Mouse (Mus musculus) kidney, adult 9 months (tissue): ENCODE measurements around the gene Cisd1.
A peak's percentile ranks its signal among the peaks of the same experiment; 100 is the strongest.

Source experiments
- DNase-seq: peaks from one replicate; pipeline ENCODE4 v3.0.0; 2022

Gene Cisd1

GRCm38 (mm10) chr10:71326789-71327188 is 18.0 kb downstream of the Cisd1 start:
- DNase-seq, result peak; percentile 83

GRCm38 (mm10) chr10:71326123-71326522 is 18.6 kb downstream of the Cisd1 start:
- DNase-seq, result peak; percentile 44

GRCm38 (mm10) chr10:71323669-71324068 is 21.1 kb downstream of the Cisd1 start:
- DNase-seq, result no peak

- DNase-seq, result no peak
Measured at GRCm38 (mm10) chr10:71316497-71316896, 28.3 kb downstream of the Cisd1 start.

DNA sequence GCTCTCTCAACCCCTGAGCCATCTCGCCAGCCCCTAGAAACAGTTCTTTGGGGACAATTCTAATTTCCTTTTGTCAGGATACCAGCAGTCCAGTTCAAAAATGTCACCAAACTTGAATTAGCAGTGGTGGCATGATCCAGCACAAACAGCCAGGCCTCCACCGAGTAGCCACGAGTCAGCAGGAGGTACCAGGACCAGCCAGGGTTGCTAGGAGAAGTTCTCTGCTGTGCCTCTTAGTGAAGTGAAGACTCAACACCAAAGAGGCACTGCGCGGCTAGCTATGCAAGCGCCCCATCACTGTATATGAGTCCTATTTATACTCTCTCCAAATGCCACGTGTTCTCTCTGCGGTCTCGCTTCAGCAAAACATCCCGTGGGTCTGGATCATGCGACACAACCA is 28.7 kb downstream of the Cisd1 start:
- no peak for DNase-seq

- DNase-seq, result no peak
Measured at GRCm38 (mm10) chr10:71314596-71314995, 30.2 kb downstream of the Cisd1 start.

- no peak for DNase-seq
Measured at GRCm38 (mm10) chr10:71310288-71310687, 34.5 kb downstream of the Cisd1 start.

DNA sequence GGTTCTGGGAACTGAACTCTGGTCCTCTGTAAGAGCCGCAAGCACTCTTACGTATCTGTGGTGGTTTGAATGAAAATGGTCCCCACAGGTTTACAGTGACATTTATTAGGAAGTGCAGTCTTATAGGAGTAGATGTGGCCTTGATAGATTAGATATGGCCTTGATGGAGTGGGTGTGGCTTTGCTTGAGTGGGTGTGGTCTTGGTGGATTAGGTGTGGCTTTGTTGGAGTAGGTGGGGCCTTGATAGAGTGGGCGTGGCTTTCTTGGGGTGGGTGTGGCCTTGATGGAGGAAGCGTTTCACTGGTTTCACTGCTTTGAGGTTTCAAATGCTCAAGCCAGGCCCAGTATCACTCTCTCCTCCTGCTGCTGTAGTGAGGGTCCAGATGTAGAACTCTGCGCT is 36.6 kb downstream of the Cisd1 start:
- DNase-seq, result no peak

DNA sequence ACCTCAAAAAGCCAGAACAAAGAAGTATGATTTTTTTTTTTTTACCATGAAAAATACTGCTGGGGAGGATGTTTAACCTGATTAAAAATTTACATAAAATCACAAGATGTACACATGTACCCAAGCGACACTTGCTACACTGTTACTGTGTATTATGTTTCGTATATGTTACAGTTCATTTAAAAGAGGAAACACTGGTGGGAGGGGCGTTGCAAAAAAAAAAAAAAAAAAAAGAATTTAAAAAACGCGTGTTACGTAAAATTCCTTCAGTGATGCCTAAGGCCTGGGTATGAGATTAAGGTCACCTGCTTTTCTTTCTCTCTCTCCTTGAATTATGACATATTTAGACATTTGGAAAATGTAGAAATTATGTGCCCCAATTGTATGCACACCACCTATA is 38.0 kb downstream of the Cisd1 start:
- DNase-seq, result no peak

GRCm38 (mm10) chr10:71306190-71306589 is 38.6 kb downstream of the Cisd1 start:
- peak; percentile 68 for DNase-seq

- DNase-seq, result peak; percentile 61
Measured at GRCm38 (mm10) chr10:71302490-71302889, 42.3 kb downstream of the Cisd1 start.

DNA sequence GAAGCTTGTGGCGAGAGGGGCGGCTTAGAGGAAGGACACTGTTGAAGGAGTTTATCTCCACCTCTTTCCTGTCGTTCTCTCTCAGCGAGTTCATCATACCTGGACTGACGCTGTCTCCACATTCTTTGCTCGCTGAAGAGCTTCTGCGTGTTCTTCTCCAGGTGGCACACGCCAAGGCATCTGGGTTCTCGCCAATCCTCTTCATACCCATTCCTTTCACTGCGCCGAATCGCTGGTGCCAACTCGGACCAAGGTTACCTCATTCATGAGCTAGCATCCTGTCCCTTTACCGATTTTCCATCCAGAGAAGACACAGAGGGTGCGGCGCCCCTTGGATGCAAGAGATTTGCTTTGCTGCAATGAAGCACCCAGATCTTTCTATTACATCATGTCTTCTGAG is 44.6 kb downstream of the Cisd1 start:
- DNase-seq, result no peak

DNA sequence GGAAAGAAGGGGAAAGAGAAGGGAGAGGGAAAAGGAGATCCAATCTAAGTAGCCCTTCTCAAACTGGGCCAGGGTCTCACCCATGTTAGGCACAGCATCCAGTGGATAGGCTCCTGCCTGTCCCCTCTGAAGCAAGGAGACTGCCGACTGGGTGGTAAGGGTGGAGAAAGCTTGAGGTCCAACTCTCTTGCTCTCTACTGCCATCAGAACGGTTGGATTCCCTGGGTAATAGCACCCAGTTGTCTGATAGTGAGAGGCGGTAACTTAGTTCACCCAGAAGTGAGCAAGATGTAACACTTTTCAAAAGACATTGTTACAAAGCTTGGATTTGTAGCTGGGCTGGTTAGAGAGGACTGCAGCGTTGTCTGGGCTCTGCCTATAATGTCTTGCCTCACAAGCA is 51.5 kb downstream of the Cisd1 start:
- no peak for DNase-seq

DNA sequence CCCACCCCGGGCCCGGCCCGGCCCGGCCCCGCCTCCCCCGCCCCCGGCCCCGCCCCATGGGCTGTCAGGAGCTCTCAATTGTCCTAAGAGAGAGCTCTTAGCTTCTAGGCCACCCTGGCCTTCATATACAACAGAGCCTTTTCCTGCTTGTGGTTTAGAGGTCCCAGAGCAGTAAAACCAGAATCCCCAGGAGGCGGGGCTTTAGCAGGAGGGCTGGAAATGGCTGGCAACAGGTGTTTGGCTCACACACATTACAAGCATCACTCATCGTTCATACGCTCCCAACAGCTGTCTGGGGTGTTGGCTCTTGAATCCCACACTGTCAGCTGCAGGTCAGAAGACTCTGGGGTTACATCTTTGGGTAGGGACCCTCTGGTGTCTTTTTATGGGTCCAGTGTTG is 52.5 kb downstream of the Cisd1 start:
- no peak for DNase-seq

DNA sequence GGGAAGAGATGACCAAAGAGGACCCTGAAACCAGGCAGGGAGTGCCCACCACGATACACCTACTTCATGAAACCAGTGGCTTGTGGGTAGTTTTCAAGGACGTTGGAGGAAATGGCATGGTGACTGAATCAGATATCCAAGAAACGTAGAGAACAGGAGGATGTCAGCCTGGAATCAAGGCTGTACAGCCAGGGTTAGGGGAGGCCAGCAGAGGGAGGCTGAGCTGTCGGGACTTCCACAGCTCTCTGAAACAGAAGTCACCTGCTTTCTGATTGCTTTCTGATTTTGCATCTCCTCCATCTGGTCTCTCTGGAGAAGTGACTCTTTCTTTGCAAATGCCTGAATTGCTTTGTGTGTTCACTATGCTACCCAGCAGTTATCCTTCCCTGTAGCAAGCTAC is 53.0 kb downstream of the Cisd1 start:
- DNase-seq, result no peak

GRCm38 (mm10) chr10:71291179-71291661 is 53.5 kb downstream of the Cisd1 start:
- peak; percentile 78 for DNase-seq

GRCm38 (mm10) chr10:71285126-71285580 is 59.6 kb downstream of the Cisd1 start, which contains the start of gene Ube2d1:
Gene Ube2d1, minus strand, starts transcription at chr10:71285262.
- peak; percentile 82 for DNase-seq

DNA sequence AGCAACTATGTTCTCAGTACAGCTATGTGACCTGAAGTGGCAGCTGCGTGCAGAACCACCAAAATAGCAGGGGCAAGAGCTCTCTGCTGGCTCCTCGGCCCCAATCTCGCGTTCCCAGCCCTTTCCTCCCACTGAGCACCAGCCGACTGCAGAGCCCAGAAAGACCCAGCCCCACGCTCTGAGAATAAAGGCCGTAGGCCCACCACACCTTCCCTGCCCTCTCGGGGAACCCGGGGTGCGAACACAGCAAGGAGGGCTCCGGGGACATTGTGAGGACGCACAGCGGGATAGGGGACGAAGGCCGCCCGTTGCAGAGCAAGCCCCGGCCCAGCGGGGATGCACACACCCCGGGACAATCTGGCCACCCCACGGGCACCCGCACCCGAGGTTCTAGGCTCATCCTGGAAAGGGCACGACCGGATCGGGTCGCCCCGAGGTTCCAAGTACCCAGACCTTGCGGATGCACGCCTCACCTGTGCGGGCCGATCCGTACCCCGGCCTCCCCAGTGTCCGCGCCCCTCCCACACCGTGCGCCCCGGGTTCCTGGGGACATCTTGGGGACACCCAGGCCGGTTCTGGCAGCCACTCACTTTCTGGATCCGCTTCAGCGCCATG is 60.1 kb downstream of the Cisd1 start:
- DNase-seq, result no peak

DNA sequence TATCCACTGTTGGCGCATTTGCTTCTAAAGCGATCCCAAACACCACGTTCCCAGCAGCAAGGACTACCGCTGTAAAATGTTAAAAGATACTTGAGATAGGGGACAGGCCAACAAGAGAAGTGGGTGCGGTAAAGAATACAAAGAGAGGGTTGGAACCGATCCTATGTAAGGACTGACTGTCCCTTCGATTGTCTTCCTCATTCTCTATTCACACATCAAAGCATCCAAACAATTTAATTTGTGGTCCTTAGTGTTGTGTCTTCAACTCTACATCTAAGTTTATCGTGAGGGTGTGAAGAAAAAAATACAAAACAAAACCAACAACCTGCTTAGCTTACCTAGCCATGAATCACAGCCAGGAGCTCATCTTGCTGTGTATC is 60.6 kb downstream of the Cisd1 start:
- no peak for DNase-seq
